ENCODE assay signal across 18 mouse cellular contexts in the genomic region with DNA sequence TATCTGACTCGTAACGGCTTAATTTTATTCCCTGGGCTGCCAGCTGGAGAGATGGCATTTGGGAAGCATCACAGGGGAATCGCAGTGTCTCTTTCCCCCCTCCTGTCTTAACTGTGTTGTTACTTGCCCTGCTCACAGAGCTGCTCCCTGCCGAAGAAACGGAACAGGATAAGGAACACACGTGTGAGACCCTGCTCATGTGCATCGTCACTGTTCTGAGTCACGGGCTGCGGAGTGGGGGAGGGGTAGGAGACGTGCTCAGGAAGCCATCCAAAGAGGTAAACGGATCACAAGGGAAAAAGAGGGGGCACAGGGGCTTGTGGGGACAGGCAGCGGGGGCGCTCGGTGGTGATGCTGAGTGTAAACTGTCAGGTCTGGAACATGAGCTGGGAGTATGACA.
DNase-seq lines count a peak whose midpoint lies in the region; ATAC-seq and TF ChIP-seq lines count a peak whose summit lies in the region.
"Had no signal": no experiment of that assay in that cellular context is flagged by ENCODE, and none has a peak within 500 bp of the region (broad histone marks: within the 10 kb centered on the region; RNA-seq: fewer than 3 reads in every experiment).

No protein-coding gene starts in this region.

- no peak for ATAC-seq in embryonic facial prominence, embryonic 11.5 days (replicated peaks; ENCODE audit: insufficient number of reproducible peaks, low FRiP score, low TSS enrichment, low read depth)
- no peak for ATAC-seq in megakaryocyte progenitor cell, adult 5-6 weeks (replicated peaks; ENCODE audit: poor library complexity)
- ATAC-seq: midbrain, embryonic 15.5 days had no signal

- no peak overlapping the region for H3K4me2 ChIP-seq in embryonic facial prominence, embryonic 11.5 days (ENCODE audit: low read depth, low read length)
- H3K4me2 ChIP-seq: hindbrain, embryonic 13.5 days; lung, embryonic 14.5 days; midbrain, embryonic 15.5 days had no signal

- WGBS in embryonic facial prominence, embryonic 11.5 days = 71% methylated on average over 14 of the region's 14 CpGs
- WGBS in embryonic facial prominence, embryonic 10.5 days = 77% methylated on average over 14 of the region's 14 CpGs

- no peaks in the 10 kb centered on the region for H3K27me3 ChIP-seq in embryonic facial prominence, embryonic 11.5 days (ENCODE audit: control insufficient read depth, insufficient read depth, low read length)
- no peaks in the 10 kb centered on the region for H3K27me3 ChIP-seq in embryonic facial prominence, embryonic 10.5 days (replicated peaks; ENCODE audit: low read depth, poor library complexity, severe bottlenecking)
- H3K27me3 ChIP-seq: hindbrain, embryonic 13.5 days; midbrain, embryonic 15.5 days had no signal

- no peak overlapping the region for H3K4me3 ChIP-seq in embryonic facial prominence, embryonic 11.5 days (ENCODE audit: low read depth, low read length)
- no peak overlapping the region for H3K4me3 ChIP-seq in embryonic facial prominence, embryonic 10.5 days
- no peak overlapping the region for H3K4me3 ChIP-seq in layer of hippocampus, adult 2 months
- H3K4me3 ChIP-seq: hindbrain, embryonic 13.5 days; midbrain, embryonic 15.5 days had no signal

- DNase-seq in embryonic facial prominence, embryonic 11.5 days (ENCODE audit: low spot score) = peak; percentile 30
- no peak for DNase-seq in embryonic facial prominence, embryonic 10.5 days (ENCODE audit: low spot score)
- DNase-seq in layer of hippocampus, adult 2 months (ENCODE audit: low spot score in 2 of 2) = no peak
- DNase-seq in layer of hippocampus, postnatal 25 days (ENCODE audit: extremely low spot score in 1 of 2, low spot score in 1 of 2) = no peak
- peak; percentile 26 for DNase-seq in right cerebral cortex, adult 18-20 months
- no peak for DNase-seq in right cerebral cortex, postnatal 36 days (ENCODE audit: low spot score in 2 of 2)
- DNase-seq in urinary bladder, adult 2 months (ENCODE audit: low spot score) = no peak
- DNase-seq: adrenal gland, postnatal 10 days; cerebellum, adult 2 months; gastrocnemius, postnatal 25 days; kidney, postnatal 10 days; lung, embryonic 14.5 days; lung, postnatal 4 days; right cerebral cortex, postnatal 4 days; thymus, postnatal 36 days had no signal

- H3K9ac ChIP-seq in embryonic facial prominence, embryonic 11.5 days (replicated peaks; ENCODE audit: low read length) = no peak overlapping the region
- H3K9ac ChIP-seq: hindbrain, embryonic 13.5 days; lung, embryonic 14.5 days; midbrain, embryonic 15.5 days had no signal

- no peak for TF ChIP-seq CTCF in layer of hippocampus, adult 2 months (conservative IDR thresholded peaks at IDR 0.05)

- no peaks in the 10 kb centered on the region; the same call in 1 of the 2 replicates for H3K4me1 ChIP-seq in embryonic facial prominence, embryonic 11.5 days (ENCODE audit: control insufficient read depth, insufficient read depth, low read length)
- H3K4me1 ChIP-seq in embryonic facial prominence, embryonic 10.5 days = peaks cover 12% of the 10 kb centered on the region

- no peak overlapping the region for H3K27ac ChIP-seq in embryonic facial prominence, embryonic 11.5 days (replicated peaks; ENCODE audit: low read depth, low read length)
- H3K27ac ChIP-seq in embryonic facial prominence, embryonic 10.5 days (replicated peaks) = no peak overlapping the region
- peak overlapping the region; percentile 29 for H3K27ac ChIP-seq in layer of hippocampus, adult 2 months
- H3K27ac ChIP-seq: hindbrain, embryonic 13.5 days; midbrain, embryonic 15.5 days had no signal

- no peaks in the 10 kb centered on the region for H3K9me3 ChIP-seq in embryonic facial prominence, embryonic 11.5 days (replicated peaks; ENCODE audit: control insufficient read depth, low read length)
- H3K9me3 ChIP-seq in embryonic facial prominence, embryonic 10.5 days = no peaks in the 10 kb centered on the region
- H3K9me3 ChIP-seq: hindbrain, embryonic 13.5 days; midbrain, embryonic 15.5 days had no signal

- H3K36me3 ChIP-seq in embryonic facial prominence, embryonic 11.5 days (replicated peaks; ENCODE audit: control insufficient read depth, insufficient read depth, low read depth, low read length) = no peaks in the 10 kb centered on the region
- H3K36me3 ChIP-seq in embryonic facial prominence, embryonic 10.5 days (replicated peaks) = peaks cover 23% of the 10 kb centered on the region
- H3K36me3 ChIP-seq: midbrain, embryonic 15.5 days had no signal

Comparison
In these comparisons a context has a peak if more than half of its experiments do, and no peak if none do; other contexts are left out.
1. DNase-seq: peak in embryonic facial prominence, embryonic 11.5 days (single experiment) and right cerebral cortex, adult 18-20 months (single experiment); none in embryonic facial prominence, embryonic 10.5 days (single experiment), layer of hippocampus, adult 2 months (0 of 2), layer of hippocampus, postnatal 25 days (0 of 2), right cerebral cortex, postnatal 36 days (0 of 2) and urinary bladder, adult 2 months (single experiment).